Mouse (Mus musculus): ENCODE results near the gene Xrcc1.

Xrcc1 gene

DNA sequence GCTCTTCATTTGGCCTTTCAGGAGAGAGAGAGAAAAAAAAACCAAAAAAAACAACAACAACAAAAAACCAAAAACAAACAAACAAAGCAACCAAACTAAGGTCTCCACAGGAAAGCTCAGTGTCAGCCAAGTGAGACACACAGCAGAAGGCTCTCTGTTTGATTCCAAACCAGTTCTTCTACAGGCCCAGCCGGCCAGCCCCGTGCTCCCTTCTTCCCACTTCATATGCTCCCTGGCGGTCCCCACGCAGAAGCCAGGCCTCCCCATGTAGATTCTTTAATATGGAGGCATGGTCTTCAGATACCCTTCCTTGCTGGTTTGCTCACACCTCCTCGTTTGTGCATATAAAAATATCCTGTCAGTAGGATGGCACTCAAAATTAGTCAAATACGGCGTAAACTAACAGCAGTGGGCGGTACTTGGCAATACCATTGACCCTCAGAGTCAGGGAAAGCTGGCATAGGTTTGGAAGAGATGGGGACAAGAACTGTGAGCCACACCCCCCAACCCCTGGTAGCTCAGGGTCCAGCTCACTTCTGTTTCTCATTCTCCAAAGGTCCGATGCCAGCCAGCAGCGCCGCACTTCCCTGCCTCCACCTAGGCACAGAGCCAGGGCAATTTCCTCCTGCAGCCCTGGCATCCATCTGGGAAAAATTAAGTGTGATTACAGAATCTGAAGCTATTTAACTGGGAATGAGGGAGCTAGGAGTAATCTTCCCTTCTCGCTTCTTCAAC lies 20.2 kb upstream of the Xrcc1 start:
- DNase-seq (ENCODE audit: extremely low read depth, insufficient read length, low spot score), result no peak

DNA sequence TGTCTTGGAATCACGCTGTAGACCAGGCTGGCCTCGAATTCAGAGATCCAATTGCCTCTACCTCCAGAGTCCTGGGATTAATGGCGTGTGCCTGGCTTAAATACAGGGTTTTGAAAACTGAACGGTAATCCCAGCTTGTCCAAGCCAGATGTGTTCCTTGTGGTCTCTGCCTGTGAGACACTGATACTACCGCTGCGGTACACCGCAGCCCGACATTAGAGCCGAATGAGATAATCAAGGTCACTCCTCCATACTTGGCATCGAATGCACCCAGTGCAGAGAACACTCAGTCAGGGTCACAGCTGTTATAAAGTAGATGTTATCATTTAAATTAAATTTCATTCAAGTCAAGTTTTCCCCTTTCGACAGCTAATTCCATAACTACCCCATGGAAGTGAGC lies 17.2 kb upstream of the Xrcc1 start:
- no peak for DNase-seq (ENCODE audit: extremely low read depth, insufficient read length, low spot score)

- no peak for DNase-seq (ENCODE audit: extremely low read depth, insufficient read length, low spot score)
Observed at GRCm38 (mm10) chr7:24529580-24529979, 16.5 kb upstream of the Xrcc1 start.

DNA sequence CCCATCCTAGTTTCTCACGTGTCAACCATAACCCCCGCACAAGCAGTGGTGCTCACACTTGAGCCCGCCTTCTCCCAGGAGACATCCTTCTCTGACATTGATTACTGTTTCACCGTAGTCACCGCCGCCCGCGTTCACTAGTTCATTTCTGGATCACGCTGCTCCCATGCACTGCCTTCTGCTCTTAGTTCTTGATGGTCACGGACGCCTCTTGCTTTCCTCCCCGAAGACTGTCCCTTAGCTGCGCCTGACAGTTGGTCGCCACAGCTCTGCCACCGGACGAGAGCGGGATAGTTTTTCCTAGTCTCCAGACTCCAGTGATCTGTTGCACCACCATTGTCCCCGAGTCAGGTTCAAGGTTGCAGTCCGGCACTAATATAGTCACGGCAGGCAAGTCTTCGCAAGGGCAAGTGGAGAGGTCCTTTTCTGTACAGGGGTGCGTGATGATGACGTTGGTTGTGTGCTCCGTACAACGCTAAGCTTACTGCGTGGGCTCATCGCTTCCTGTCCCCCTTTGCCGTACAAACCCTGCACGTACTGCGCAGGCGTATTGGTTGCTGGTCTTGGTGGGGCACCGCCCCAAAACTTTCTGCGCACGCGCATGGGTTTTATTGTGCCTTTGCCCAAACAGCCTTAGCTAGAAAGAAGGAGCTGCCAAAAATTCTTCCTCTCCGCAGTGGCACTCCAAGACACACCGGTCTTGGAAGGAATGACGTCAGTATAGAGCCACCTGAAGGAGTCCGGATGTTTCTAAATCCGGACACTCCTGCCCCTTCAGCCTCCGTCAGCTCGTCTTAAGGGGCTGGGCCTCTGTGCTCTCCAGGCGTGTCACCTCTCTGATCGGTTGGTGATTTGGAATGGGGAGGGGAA lies 15.8 kb upstream of the Xrcc1 start, which contains the start of gene Irgq:
Irgq (plus strand) TSS at position 628 of the 870 bp plus-strand sequence.
- DNase-seq (ENCODE audit: extremely low read depth, insufficient read length, low spot score), result peak; percentile 93

GRCm38 (mm10) chr7:24531211-24531971 lies 14.7 kb upstream of the Xrcc1 start:
- peak; percentile 78 for DNase-seq (ENCODE audit: extremely low read depth, insufficient read length, low spot score)

- no peak for DNase-seq (ENCODE audit: extremely low read depth, insufficient read length, low spot score)
Observed at GRCm38 (mm10) chr7:24533031-24533571, 13.0 kb upstream of the Xrcc1 start.

- DNase-seq (ENCODE audit: extremely low read depth, insufficient read length, low spot score), result no peak
Observed at GRCm38 (mm10) chr7:24533806-24534205, 12.3 kb upstream of the Xrcc1 start.

- no peak for DNase-seq (ENCODE audit: extremely low read depth, insufficient read length, low spot score)
Observed at GRCm38 (mm10) chr7:24534301-24534700, 11.8 kb upstream of the Xrcc1 start.

DNA sequence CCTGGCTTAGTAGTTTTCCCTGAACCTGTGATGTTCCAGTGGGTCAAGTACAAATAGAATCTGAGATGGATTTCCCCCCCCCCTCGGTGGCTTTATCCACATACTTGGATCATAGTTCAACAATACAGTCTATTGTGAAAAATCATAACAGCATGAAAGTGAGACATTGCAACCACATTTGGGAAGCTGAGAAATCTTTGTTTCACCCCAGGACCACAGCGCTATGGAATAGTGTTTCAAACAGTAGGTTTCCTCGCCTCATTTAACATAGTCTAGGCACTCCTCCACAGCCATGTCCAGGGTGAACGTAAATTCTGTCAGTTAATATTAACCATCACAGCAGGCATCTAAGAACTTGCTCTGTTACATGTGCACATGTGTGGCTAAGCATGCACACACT lies 9.0 kb upstream of the Xrcc1 start:
- DNase-seq (ENCODE audit: extremely low read depth, insufficient read length, low spot score), result no peak

- no peak for DNase-seq (ENCODE audit: extremely low read depth, insufficient read length, low spot score)
Observed at GRCm38 (mm10) chr7:24537591-24537990, 8.5 kb upstream of the Xrcc1 start.

DNA sequence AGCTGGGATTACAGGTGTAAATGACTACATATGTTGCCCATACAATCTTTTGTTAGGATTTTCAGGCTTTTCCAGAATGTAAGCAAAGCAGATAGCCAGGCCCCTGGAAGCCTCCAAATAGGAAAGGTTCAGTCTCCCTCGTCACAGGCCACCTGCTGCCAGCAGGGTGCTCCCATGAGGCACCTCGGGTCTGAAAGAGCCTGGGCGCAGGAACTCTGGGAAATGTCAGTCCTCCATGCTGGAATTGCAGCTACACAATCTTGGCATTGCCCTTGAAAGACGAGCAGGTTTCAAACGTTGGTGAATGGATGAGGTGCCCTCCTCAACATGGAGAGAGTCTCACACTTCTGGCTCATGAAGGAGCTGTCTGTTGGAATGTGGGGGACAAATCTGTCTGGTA lies 7.9 kb upstream of the Xrcc1 start:
- no peak for DNase-seq (ENCODE audit: extremely low read depth, insufficient read length, low spot score)

- no peak for DNase-seq (ENCODE audit: extremely low read depth, insufficient read length, low spot score)
Observed at GRCm38 (mm10) chr7:24538701-24539100, 7.4 kb upstream of the Xrcc1 start.

DNA sequence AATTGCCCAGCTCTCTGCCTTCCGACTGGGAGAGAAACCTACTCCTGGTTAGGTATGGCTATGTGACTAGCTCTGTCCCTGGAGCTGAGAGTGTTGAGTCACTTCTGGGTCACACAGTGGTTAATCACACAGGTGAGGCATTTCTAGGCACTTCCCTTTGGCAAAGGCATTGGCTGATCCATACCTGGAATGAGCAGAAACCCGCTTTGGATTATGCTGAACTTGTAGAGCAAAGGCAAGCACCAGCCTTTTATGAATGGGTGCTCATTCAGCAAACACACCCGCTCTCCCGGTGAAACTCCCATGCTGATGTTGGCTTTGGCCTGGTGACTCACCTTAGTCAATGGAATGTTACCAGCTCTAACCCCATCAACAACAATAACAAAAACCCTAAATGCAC lies 6.4 kb upstream of the Xrcc1 start:
- DNase-seq (ENCODE audit: extremely low read depth, insufficient read length, low spot score), result no peak

GRCm38 (mm10) chr7:24544506-24544905 lies 1.6 kb upstream of the Xrcc1 start:
- no peak for DNase-seq (ENCODE audit: extremely low read depth, insufficient read length, low spot score)

GRCm38 (mm10) chr7:24546634-24547389 lies 723 bp downstream of the Xrcc1 start:
- DNase-seq (ENCODE audit: extremely low read depth, insufficient read length, low spot score), result peak; percentile 97

DNA sequence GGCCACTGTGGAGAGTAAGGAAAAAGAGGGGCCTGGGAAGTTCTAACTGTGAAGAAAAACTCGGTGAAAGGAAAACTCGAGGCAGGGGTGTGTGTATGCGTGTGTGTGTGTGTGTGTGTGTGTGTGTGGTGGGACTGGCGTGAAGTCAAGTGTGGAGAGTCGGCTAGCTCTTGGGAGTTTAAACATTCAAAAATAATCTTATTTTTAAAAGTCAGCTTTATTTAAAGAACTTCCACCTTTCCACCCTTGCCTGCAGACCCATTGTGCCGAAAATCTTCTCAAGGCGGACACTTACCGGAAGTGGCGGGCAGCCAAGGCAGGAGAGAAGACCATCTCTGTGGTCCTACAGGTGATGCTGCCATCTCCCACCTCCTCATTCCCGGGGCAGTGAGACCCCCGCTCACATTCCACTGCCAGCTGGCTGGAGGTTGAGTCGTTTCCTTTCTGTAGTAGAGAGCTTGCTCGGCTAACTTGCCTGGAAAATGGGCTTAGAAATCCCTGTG lies 1.5 kb downstream of the Xrcc1 start:
- DNase-seq (ENCODE audit: extremely low read depth, insufficient read length, low spot score), result no peak

- no peak for DNase-seq (ENCODE audit: extremely low read depth, insufficient read length, low spot score)
Observed at GRCm38 (mm10) chr7:24551985-24552759, 6.1 kb downstream of the Xrcc1 start.

GRCm38 (mm10) chr7:24555786-24556185 lies 9.7 kb downstream of the Xrcc1 start:
- DNase-seq (ENCODE audit: extremely low read depth, insufficient read length, low spot score), result no peak

- no peak for DNase-seq (ENCODE audit: extremely low read depth, insufficient read length, low spot score)
Observed at GRCm38 (mm10) chr7:24561450-24561849, 15.4 kb downstream of the Xrcc1 start.

Measured in 3134 (cell line).